Mouse (Mus musculus) liver, embryonic 15.5 days (tissue): ENCODE measurements around the gene Dnah1. TPM values are rescaled to one million over a fixed set of nuclear protein-coding genes. Genes with fewer than 3 reads are reported as not detected.

ENCODE experiments used
- ATAC-seq: fragments of 200-750 bp; cut with Nextera tagmentation; 2 replicates; pipeline ENCODE4 v1.8.0; 2017; ENCODE audit warnings: moderate number of reproducible peaks, mild to moderate bottlenecking, moderate library complexity; ENCODE audit not compliant: insufficient read depth
- H3K27ac ChIP-seq: fragments of 300-500 bp; sonication (generic); replicated peaks from 2 replicates; pipeline ENCODE4 v1.5.1; 2015; ENCODE audit warnings: mild to moderate bottlenecking, inconsistent platforms
- H3K27me3 ChIP-seq: fragments of 300-500 bp; sonication (generic); 2 replicates; pipeline ENCODE4 v1.6.1; 2015; ENCODE audit warnings: mild to moderate bottlenecking, inconsistent platforms
- H3K36me3 ChIP-seq: fragments of 300-500 bp; sonication (generic); replicated peaks from 2 replicates; pipeline ENCODE4 v1.6.1; 2015; ENCODE audit warnings: moderate library complexity, mild to moderate bottlenecking, inconsistent platforms
- H3K4me1 ChIP-seq: fragments of 300-500 bp; sonication (generic); replicated peaks from 2 replicates; pipeline ENCODE4 v1.6.1; 2015; ENCODE audit warnings: inconsistent platforms
- H3K4me2 ChIP-seq: fragments of 300-500 bp; sonication (generic); 2 replicates; pipeline ENCODE4 v1.6.1; 2015; ENCODE audit warnings: moderate library complexity, mild to moderate bottlenecking, inconsistent platforms
- H3K4me3 ChIP-seq: fragments of 300-500 bp; sonication (generic); replicated peaks from 2 replicates; pipeline ENCODE4 v1.5.1; 2015; ENCODE audit warnings: mild to moderate bottlenecking, inconsistent platforms
- H3K9ac ChIP-seq: fragments of 300-500 bp; sonication (generic); 2 replicates; pipeline ENCODE4 v1.6.1; 2015; ENCODE audit warnings: moderate library complexity, mild to moderate bottlenecking, inconsistent platforms
- H3K9me3 ChIP-seq: fragments of 300-500 bp; sonication (generic); replicated peaks from 2 replicates; pipeline ENCODE4 v1.6.1; 2016; ENCODE audit warnings: inconsistent platforms
- WGBS: fragments of 180-500 bp; shearing (Covaris S2); methylation state at CpG from one replicate; pipeline ENCODE4 v1.1.7; 2015; ENCODE audit warnings: mixed read lengths; ENCODE audit not compliant: insufficient replicate concordance; 5-methylcytosine and 5-hydroxymethylcytosine counted together
- polyA plus RNA-seq: library from polyadenylated mRNA; unstranded; fragments of >200 nt; fragmentation: Nextera tagmentation; extraction: Ambion mirVana; gene quantifications from 2 replicates; pipeline ENCODE4 v1.2.1, GENCODE M21; 2015

Dnah1 gene
- polyA plus RNA-seq, 1 experiment from 2014 or later: 0.14 TPM

- no peak overlapping the region for H3K4me3 ChIP-seq
- 0 out of 2 replicates have a peak, but pooled peaks cover 4% of the 10 kb centered on the region for H3K27me3 ChIP-seq
- H3K9ac ChIP-seq: no peak overlapping the region
- peaks cover 27% of the 10 kb centered on the region for H3K4me1 ChIP-seq
- WGBS: 48% methylated on average over 3 of the region's 3 CpGs
- no peaks in the 10 kb centered on the region for H3K9me3 ChIP-seq
- peak overlapping the region; percentile 24; the same call in 1 of the 2 replicates for H3K4me2 ChIP-seq
- H3K27ac ChIP-seq: no peak overlapping the region; the same call in 1 of the 2 replicates
- H3K36me3 ChIP-seq: no peaks in the 10 kb centered on the region
- peak; percentile 81 for ATAC-seq
Measured at GRCm38 (mm10) chr14:31317754-31318153, 5.9 kb downstream of the Dnah1 start.

DNA sequence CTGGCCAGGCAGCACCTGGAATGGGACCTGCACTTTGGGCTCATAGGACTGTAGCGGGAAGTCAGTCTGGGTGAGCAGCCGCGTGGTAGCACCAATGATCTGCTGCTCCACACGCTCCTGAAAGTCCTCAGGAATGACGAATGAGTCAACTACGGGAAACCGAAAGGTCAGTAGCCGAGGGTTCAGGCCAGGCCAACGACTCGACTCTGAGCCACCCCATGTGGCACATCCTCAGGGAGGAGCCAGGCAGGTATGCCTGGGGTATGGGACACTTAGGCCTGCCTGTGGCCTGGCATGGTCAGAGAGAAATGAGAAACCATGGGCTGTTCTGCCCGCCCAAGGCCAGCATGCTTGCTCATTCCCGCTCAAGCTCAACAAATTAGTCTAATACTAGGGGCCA, 7.1 kb downstream of the Dnah1 start:
- 0 out of 2 replicates have a peak, but pooled peaks cover 4% of the 10 kb centered on the region for H3K27me3 ChIP-seq
- H3K4me1 ChIP-seq: peaks cover 27% of the 10 kb centered on the region
- no peak overlapping the region for H3K4me3 ChIP-seq
- no peak overlapping the region for H3K4me2 ChIP-seq
- H3K9ac ChIP-seq: no peak overlapping the region
- no peak overlapping the region for H3K27ac ChIP-seq
- 76% methylated on average over 12 of the region's 12 CpGs for WGBS
- H3K36me3 ChIP-seq: no peaks in the 10 kb centered on the region
- H3K9me3 ChIP-seq: no peaks in the 10 kb centered on the region
- ATAC-seq: no peak

DNA sequence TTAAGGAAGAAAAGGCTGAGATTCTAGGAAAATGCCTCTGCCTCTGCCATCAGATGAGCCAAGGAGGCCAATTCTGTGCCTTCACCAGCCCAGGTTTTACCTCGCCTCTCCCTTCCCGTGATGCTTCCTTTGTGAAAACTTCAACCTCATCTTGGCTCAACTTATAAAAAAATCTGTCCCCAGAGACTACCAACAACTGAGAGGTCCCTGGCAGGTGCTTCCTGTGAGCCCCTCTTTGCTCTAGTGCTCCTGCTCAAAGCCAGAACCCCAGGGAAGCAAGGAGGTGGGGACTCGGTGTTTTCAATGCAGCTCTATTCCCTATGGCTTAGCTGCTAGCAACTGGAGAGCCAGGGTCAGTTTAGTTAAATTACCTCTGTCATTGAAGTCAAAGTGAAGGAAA, 10.5 kb downstream of the Dnah1 start:
- H3K27ac ChIP-seq: no peak overlapping the region
- H3K27me3 ChIP-seq: peaks cover 8% of the 10 kb centered on the region; the same call in 1 of the 2 replicates
- no peak overlapping the region for H3K4me2 ChIP-seq
- peaks cover 19% of the 10 kb centered on the region for H3K4me1 ChIP-seq
- H3K36me3 ChIP-seq: no peaks in the 10 kb centered on the region
- H3K9me3 ChIP-seq: no peaks in the 10 kb centered on the region
- 52% methylated on average over 3 of the region's 3 CpGs for WGBS
- no peak overlapping the region for H3K9ac ChIP-seq
- no peak for ATAC-seq
- H3K4me3 ChIP-seq: no peak overlapping the region

- H3K27ac ChIP-seq: no peak overlapping the region
- H3K9me3 ChIP-seq: no peaks in the 10 kb centered on the region
- no peak overlapping the region for H3K9ac ChIP-seq
- WGBS: 70% methylated on average over 8 of the region's 8 CpGs
- no peaks in the 10 kb centered on the region for H3K36me3 ChIP-seq
- H3K27me3 ChIP-seq: peaks cover 4% of the 10 kb centered on the region; the same call in 1 of the 2 replicates
- ATAC-seq: no peak
- no peak overlapping the region for H3K4me2 ChIP-seq
- no peaks in the 10 kb centered on the region for H3K4me1 ChIP-seq
- H3K4me3 ChIP-seq: no peak overlapping the region
Measured at GRCm38 (mm10) chr14:31285728-31286127, 38.0 kb downstream of the Dnah1 start.

DNA sequence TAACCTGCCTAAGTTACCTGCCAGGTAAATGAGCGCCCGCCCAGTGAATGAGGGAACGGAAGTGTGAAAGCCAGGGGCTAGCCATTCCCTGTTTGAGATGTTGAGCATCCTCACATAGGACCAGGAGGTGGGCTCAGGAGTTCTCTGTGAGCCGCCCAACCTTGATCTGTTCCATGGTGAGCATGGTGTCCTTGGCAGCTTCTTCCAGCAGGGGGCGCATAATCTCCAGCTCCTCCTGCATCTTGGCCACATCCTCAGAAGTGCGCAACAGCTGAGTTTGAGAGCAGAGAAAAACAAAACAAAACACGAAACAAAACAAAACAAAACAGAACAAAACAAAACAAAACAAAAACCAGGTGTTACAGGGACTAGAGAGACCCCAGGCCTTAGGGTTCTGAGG, 51.5 kb downstream of the Dnah1 start:
- 18% methylated on average over 7 of the region's 7 CpGs for WGBS
- no peak overlapping the region for H3K27ac ChIP-seq
- no peaks in the 10 kb centered on the region for H3K36me3 ChIP-seq
- H3K4me1 ChIP-seq: peaks cover 10% of the 10 kb centered on the region
- H3K27me3 ChIP-seq: peaks cover 22% of the 10 kb centered on the region
- no peak overlapping the region for H3K4me2 ChIP-seq
- no peak overlapping the region for H3K4me3 ChIP-seq
- 0 out of 2 replicates have a peak, but pooled peaks have one; percentile 46 for ATAC-seq
- no peaks in the 10 kb centered on the region for H3K9me3 ChIP-seq
- no peak overlapping the region for H3K9ac ChIP-seq

GRCm38 (mm10) chr14:31271121-31271520, 52.6 kb downstream of the Dnah1 start:
- no peaks in the 10 kb centered on the region for H3K36me3 ChIP-seq
- H3K27me3 ChIP-seq: peaks cover 22% of the 10 kb centered on the region
- peaks cover 10% of the 10 kb centered on the region for H3K4me1 ChIP-seq
- H3K27ac ChIP-seq: no peak overlapping the region
- H3K9me3 ChIP-seq: no peaks in the 10 kb centered on the region
- no peak overlapping the region for H3K9ac ChIP-seq
- H3K4me3 ChIP-seq: no peak overlapping the region
- H3K4me2 ChIP-seq: no peak overlapping the region
- no peak for ATAC-seq
- 67% methylated on average over 6 of the region's 6 CpGs for WGBS

- H3K9ac ChIP-seq: no peak overlapping the region
- no peak for ATAC-seq
Measured at GRCm38 (mm10) chr14:31269456-31270100, 54.1 kb downstream of the Dnah1 start.

DNA sequence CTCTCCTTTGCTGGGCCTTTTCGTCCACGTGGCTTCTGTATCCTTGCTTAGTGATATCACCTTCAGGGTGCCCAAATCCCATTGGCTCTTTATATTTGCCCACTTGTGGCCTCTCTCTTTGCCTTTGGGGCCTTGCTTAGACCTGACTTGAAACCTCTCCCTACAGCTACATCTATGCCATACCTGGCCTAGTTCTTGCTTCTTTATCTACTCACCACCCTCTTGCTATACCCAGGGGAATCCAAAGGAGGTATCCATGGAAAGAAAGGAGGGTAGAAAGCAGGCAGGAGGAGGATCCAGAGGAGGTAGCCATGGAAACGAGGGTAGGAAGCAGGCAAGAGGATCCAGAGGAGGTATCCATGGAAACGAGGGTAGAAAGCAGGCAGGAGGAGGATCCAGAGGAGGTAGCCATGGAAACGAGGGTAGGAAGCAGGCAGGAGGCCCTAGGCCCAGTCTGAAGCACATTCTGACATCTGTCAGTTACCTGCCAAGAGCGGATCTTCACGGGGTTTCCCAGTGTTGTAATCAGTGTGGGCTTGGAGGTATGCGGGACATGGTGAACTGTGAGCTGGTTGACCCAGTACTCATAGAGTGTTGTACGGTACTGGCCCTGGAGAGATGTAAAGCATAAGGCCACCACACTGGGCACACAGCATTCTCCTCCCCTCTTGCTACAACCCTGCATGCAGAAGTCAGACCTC, 55.2 kb downstream of the Dnah1 start:
- no peaks in the 10 kb centered on the region for H3K9me3 ChIP-seq
- no peak overlapping the region for H3K4me3 ChIP-seq
- no peak overlapping the region for H3K4me2 ChIP-seq
- peaks cover 22% of the 10 kb centered on the region for H3K27me3 ChIP-seq
- no peak overlapping the region for H3K9ac ChIP-seq
- peaks cover 10% of the 10 kb centered on the region for H3K4me1 ChIP-seq
- no peak for ATAC-seq
- WGBS: 68% methylated on average over 9 of the region's 9 CpGs
- H3K27ac ChIP-seq: no peak overlapping the region
- no peaks in the 10 kb centered on the region for H3K36me3 ChIP-seq

More at GRCm38 (mm10) chr14:31269456-31270100, 54.1 kb downstream of the Dnah1 start:
- Histone ChIP-seq H3K9me3 (no peaks in the 10 kb centered on the region), H3K36me3 (no peaks in the 10 kb centered on the region), H3K27ac (no peak overlapping the region), H3K4me1 (peaks cover 10% of the 10 kb centered on the region), H3K27me3 (peaks cover 22% of the 10 kb centered on the region), H3K4me3 (peak overlapping the region; percentile 31; the same call in 1 of the 2 replicates), H3K4me2 (peak overlapping the region; percentile 61)
- WGBS: 20% methylated on average over 28 of the region's 28 CpGs

- Histone ChIP-seq H3K27me3 (peaks cover 22% of the 10 kb centered on the region), H3K9me3 (no peaks in the 10 kb centered on the region), H3K4me1 (peaks cover 10% of the 10 kb centered on the region), H3K27ac (no peak overlapping the region), H3K4me2 (no peak overlapping the region), H3K36me3 (no peaks in the 10 kb centered on the region), H3K9ac (no peak overlapping the region), H3K4me3 (no peak overlapping the region)
- no peak for ATAC-seq
- 76% methylated on average over 11 of the region's 11 CpGs for WGBS
Measured at GRCm38 (mm10) chr14:31267649-31268048, 56.0 kb downstream of the Dnah1 start.

DNA sequence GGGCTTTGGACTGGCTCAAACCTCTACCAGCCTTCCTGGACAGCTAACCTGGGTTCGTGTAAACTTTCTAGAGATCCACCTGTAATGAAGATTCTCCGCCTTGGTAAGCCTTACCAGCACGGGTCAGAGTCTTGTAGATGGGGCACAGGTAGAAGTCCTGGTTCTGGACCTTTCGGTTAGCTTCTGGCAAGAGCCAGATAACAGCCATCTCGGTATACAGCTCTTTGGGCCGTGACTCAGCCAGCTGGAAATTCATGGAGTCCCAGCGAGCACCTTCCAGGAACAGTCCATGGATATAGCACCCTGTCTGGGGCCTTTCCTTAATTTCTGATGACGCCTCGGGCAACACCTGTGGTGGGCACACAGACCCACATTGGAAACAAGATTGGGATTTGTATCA, 62.8 kb downstream of the Dnah1 start:
- Histone ChIP-seq H3K9ac (peak overlapping the region; percentile 28; the same call in 1 of the 2 replicates), H3K27me3 (no peaks in the 10 kb centered on the region), H3K27ac (peak overlapping the region; percentile 96), H3K4me2 (peak overlapping the region; percentile 63), H3K9me3 (no peaks in the 10 kb centered on the region), H3K36me3 (peaks cover 59% of the 10 kb centered on the region), H3K4me1 (peaks cover 40% of the 10 kb centered on the region), H3K4me3 (peak overlapping the region; percentile 15; the same call in 1 of the 2 replicates)
- 56% methylated on average over 9 of the region's 9 CpGs for WGBS
- ATAC-seq: peak; percentile 74

GRCm38 (mm10) chr14:31260374-31260773, 63.3 kb downstream of the Dnah1 start:
- WGBS: 14% methylated on average over 4 of the region's 4 CpGs
- H3K36me3 ChIP-seq: peaks cover 65% of the 10 kb centered on the region
- no peaks in the 10 kb centered on the region for H3K27me3 ChIP-seq
- H3K27ac ChIP-seq: peak overlapping the region; percentile 96
- H3K9ac ChIP-seq: peak overlapping the region; percentile 28; the same call in 1 of the 2 replicates
- peak overlapping the region; percentile 15; the same call in 1 of the 2 replicates for H3K4me3 ChIP-seq
- peak; percentile 96 for ATAC-seq
- peak overlapping the region; percentile 63 for H3K4me2 ChIP-seq
- H3K9me3 ChIP-seq: no peaks in the 10 kb centered on the region
- peaks cover 40% of the 10 kb centered on the region for H3K4me1 ChIP-seq
